7 mouse cellular contexts compared by ENCODE assay signal in the genomic region with DNA sequence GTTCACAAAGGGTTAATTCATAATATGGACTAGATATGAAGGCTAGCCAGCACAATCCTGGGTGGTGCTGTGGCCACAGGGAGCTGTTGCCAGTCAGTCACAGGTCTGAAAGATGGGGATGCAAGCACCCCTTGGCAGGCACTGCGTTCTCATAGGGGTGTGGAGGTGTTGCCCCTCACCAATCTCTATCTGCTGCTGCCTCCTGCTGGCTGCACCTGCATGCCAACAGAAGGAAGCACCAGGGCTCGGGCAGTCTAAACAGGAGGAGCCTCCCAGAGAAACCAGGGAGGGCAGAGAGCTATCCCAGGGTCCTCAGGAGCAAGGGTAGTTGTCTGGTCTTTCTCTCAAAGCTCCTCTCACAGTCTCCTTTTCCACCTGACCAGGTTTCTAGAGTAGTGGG. TPM values are rescaled to one million over a fixed set of nuclear protein-coding genes. Genes with fewer than 3 reads are reported as not detected.
A peak's percentile ranks its signal among the peaks of the same experiment; 100 is the strongest.
DNase-seq lines count a peak whose midpoint lies in the region; TF ChIP-seq lines count a peak whose summit lies in the region.

No protein-coding gene starts in this region.

- no peak for TF ChIP-seq POLR2A in cortical plate, adult 2 months (IDR thresholded peaks at IDR 0.05; ENCODE audit: extremely low read depth, insufficient read depth, low read length)

- no peak overlapping the region for H3K4me3 ChIP-seq in cortical plate, adult 2 months (ENCODE audit: insufficient read depth, low read length)

- DNase-seq in heart, postnatal 10 days, result peak; percentile 45 to 54
- DNase-seq in heart, adult 11 months, result no peak
- DNase-seq in ovary, postnatal 36 days (ENCODE audit: low spot score), result peak; percentile 59
- no peak for DNase-seq in ovary, postnatal 10 days (ENCODE audit: low spot score)
- peak; percentile 71 for DNase-seq in testis, postnatal 10 days (ENCODE audit: low spot score)
- DNase-seq in heart, adult 9 months (ENCODE audit: low spot score in 2 of 2), result no peak

- no peak overlapping the region for H3K27ac ChIP-seq in cortical plate, adult 2 months (ENCODE audit: insufficient read depth, low read length)

- intact Hi-C loops in heart, postnatal 10 days (cut with DNase I), result loop anchor here (5.0 kb wide), 1 partner anchor 428 kb away; no protein-coding TSS in a partner anchor

- no peaks in the 10 kb centered on the region for H3K4me1 ChIP-seq in cortical plate, adult 2 months (ENCODE audit: control insufficient read depth, insufficient read depth, low read length)

- peak; percentile 48 for TF ChIP-seq CTCF in cortical plate, adult 2 months (IDR thresholded peaks at IDR 0.05; ENCODE audit: extremely low read depth, insufficient read depth, low read length)

RNA-seq across cellular contexts. Expression of gene Slc39a9, which starts 58.7 kb away (rescaled TPM):
- 10 to 100 TPM; 25.8 to 27.1 TPM for total RNA-seq in heart, postnatal 10 days (2021)
- 28.8 and 31.0 TPM in 2 replicates for polyA plus RNA-seq in cortical plate, adult 2 months (2012; rRNA removed)

RNA-seq across cellular contexts. Expression of gene Erh, which starts 59.2 kb away (rescaled TPM):
- total RNA-seq in heart, postnatal 10 days (2021), result 10 to 100 TPM; 43.6 to 60.4 TPM
- polyA plus RNA-seq in cortical plate, adult 2 months (2012; rRNA removed), result 87.9 and 89.3 TPM in 2 replicates

Comparison
In these comparisons a context has a peak if more than half of its experiments do, and no peak if none do; other contexts are left out.
1. DNase-seq: peak in heart, postnatal 10 days (2 of 2), ovary, postnatal 36 days (single experiment) and testis, postnatal 10 days (single experiment); none in heart, adult 11 months (single experiment), ovary, postnatal 10 days (single experiment) and heart, adult 9 months (0 of 2).